Mouse (Mus musculus) liver, postnatal 0 days (tissue): ENCODE data around the gene Mia2. TPM values are rescaled to one million over a fixed set of nuclear protein-coding genes. Genes with fewer than 3 reads are reported as not detected.
A peak's percentile ranks its signal among the peaks of the same experiment; 100 is the strongest.

Experiments used
- ATAC-seq: fragments of 200-750 bp; cut with Nextera tagmentation; 2 replicates; pipeline ENCODE4 v1.8.0; 2017; ENCODE audit warnings: mild to moderate bottlenecking, moderate library complexity
- DNase-seq: peaks from one replicate; pipeline ENCODE4 v3.0.0-alpha.2; 2016
- H3K27ac ChIP-seq: fragments of 300-500 bp; sonication (generic); 2 replicates; pipeline ENCODE4 v1.5.1; 2014; ENCODE audit warnings: antibody characterized with exemption, moderate library complexity, mild to moderate bottlenecking, low read depth
- H3K27me3 ChIP-seq: fragments of 300-500 bp; sonication (generic); 2 replicates; pipeline ENCODE4 v1.6.1; 2014; ENCODE audit warnings: low read length, control low read depth, mixed read lengths; ENCODE audit not compliant: insufficient read depth
- H3K36me3 ChIP-seq: fragments of 300-500 bp; sonication (generic); replicated peaks from 2 replicates; pipeline ENCODE4 v1.6.1; 2014; ENCODE audit warnings: mild to moderate bottlenecking, control low read depth, low read length, moderate library complexity, mixed read lengths; ENCODE audit not compliant: insufficient read depth
- H3K4me1 ChIP-seq: fragments of 300-500 bp; sonication (generic); 2 replicates; pipeline ENCODE4 v1.6.1; 2014; ENCODE audit warnings: antibody characterized with exemption, mild to moderate bottlenecking, control low read depth; ENCODE audit not compliant: insufficient read depth
- H3K4me2 ChIP-seq: fragments of 300-500 bp; sonication (generic); 2 replicates; pipeline ENCODE4 v1.6.1; 2014; ENCODE audit warnings: low read depth, mild to moderate bottlenecking, low read length, moderate library complexity, mixed read lengths
- H3K4me3 ChIP-seq: fragments of 300-500 bp; sonication (generic); 2 replicates; pipeline ENCODE4 v1.5.1; 2014; ENCODE audit warnings: low read depth, low read length
- H3K9ac ChIP-seq: fragments of 300-500 bp; sonication (generic); replicated peaks from 2 replicates; pipeline ENCODE4 v1.6.1; 2014; ENCODE audit warnings: mild to moderate bottlenecking, moderate library complexity
- H3K9me3 ChIP-seq: fragments of 300-500 bp; sonication (generic); 2 replicates; pipeline ENCODE4 v1.6.1; 2016; ENCODE audit warnings: mild to moderate bottlenecking, control low read depth, low read length, mixed read lengths
- CTCF ChIP-seq: sonication (generic); IDR thresholded peaks from 2 replicates; pipeline ENCODE4 v1.5.1; 2016; ENCODE audit warnings: antibody characterized with exemption, low read depth
- EP300 ChIP-seq: IDR thresholded peaks from 2 replicates; pipeline ENCODE4 v1.6.1; 2016; ENCODE audit warnings: antibody characterized with exemption, low read depth, mild to moderate bottlenecking
- WGBS: fragments of 180-500 bp; shearing (Covaris S2); extraction: QIAGEN DNeasy Blood & Tissue Kit; methylation state at CpG from one replicate; pipeline ENCODE4 v1.1.7; 2014; ENCODE audit not compliant: insufficient replicate concordance; 5-methylcytosine and 5-hydroxymethylcytosine counted together
- polyA plus RNA-seq: library from polyadenylated mRNA; unstranded; fragments of >200 nt; fragmentation: Nextera tagmentation; extraction: Ambion mirVana; gene quantifications from 2 replicates; pipeline ENCODE4 v1.2.1, GENCODE M21; 2015

Gene Mia2
- polyA plus RNA-seq, 1 experiment from 2014 or later = 74.3 TPM

- Histone ChIP-seq H3K9ac (peak overlapping the region; percentile 94), H3K4me2 (peak overlapping the region; percentile 82), H3K9me3 (no peaks in the 10 kb centered on the region), H3K4me1 (peaks cover 13% of the 10 kb centered on the region; the same call in 1 of the 2 replicates), H3K4me3 (peak overlapping the region; percentile 91), H3K27ac (peak overlapping the region; percentile 94), H3K27me3 (no peaks in the 10 kb centered on the region), H3K36me3 (peaks cover 4% of the 10 kb centered on the region)
- TF ChIP-seq CTCF (no peak), EP300 (no peak)
- no peak for ATAC-seq
- WGBS = 44% methylated on average over 4 of the region's 4 CpGs
- DNase-seq = no peak
Measured at GRCm38 (mm10) chr12:59060322-59060721, 35.3 kb upstream of the Mia2 start.

GRCm38 (mm10) chr12:59060993-59061595 is 34.5 kb upstream of the Mia2 start, which contains the start of gene Trappc6b:
Gene Trappc6b, minus strand, starts transcription at chr12:59061472.
- TF ChIP-seq EP300 (no peak), CTCF (peak; percentile 45)
- under 1% methylated on average over 49 of the region's 49 CpGs for WGBS

GRCm38 (mm10) chr12:59064837-59065236 is 30.8 kb upstream of the Mia2 start:
- Histone ChIP-seq H3K27me3 (no peaks in the 10 kb centered on the region), H3K4me2 (no peak overlapping the region), H3K9me3 (no peaks in the 10 kb centered on the region), H3K36me3 (peaks cover 17% of the 10 kb centered on the region), H3K4me1 (peaks cover 8% of the 10 kb centered on the region), H3K4me3 (no peak overlapping the region), H3K9ac (no peak overlapping the region), H3K27ac (no peak overlapping the region)
- 83% methylated on average over 8 of the region's 8 CpGs for WGBS
- ATAC-seq (no peak), DNase-seq (no peak)
- TF ChIP-seq EP300 (no peak), CTCF (no peak)

More at GRCm38 (mm10) chr12:59060993-59061595, 34.5 kb upstream of the Mia2 start, which contains the start of gene Trappc6b:
- H3K9ac ChIP-seq = peak within 1 kb of the TSS; percentile 94
- H3K4me2 ChIP-seq = peak within 1 kb of the TSS; percentile 82
- H3K27me3 ChIP-seq = no peaks in the 10 kb centered on the region
- peak within 1 kb of the TSS; percentile 94 for H3K27ac ChIP-seq
- peaks cover 4% of the 10 kb centered on the region for H3K36me3 ChIP-seq
- no peaks in the 10 kb centered on the region for H3K9me3 ChIP-seq
- peak; percentile 96 for ATAC-seq
- peak within 1 kb of the TSS; percentile 91 for H3K4me3 ChIP-seq
- peak; percentile 86 for DNase-seq
- H3K4me1 ChIP-seq = peaks cover 16% of the 10 kb centered on the region; the same call in 1 of the 2 replicates

GRCm38 (mm10) chr12:59065776-59066175 is 29.8 kb upstream of the Mia2 start:
- ATAC-seq (no peak), DNase-seq (no peak)
- H3K4me3 ChIP-seq = peak overlapping the region; percentile 92
- H3K9me3 ChIP-seq = no peaks in the 10 kb centered on the region
- H3K27ac ChIP-seq = peak overlapping the region; percentile 88
- peak overlapping the region; percentile 53 for H3K9ac ChIP-seq
- TF ChIP-seq EP300 = no peak
- no peak for TF ChIP-seq CTCF
- H3K4me1 ChIP-seq = peaks cover 5% of the 10 kb centered on the region
- no peaks in the 10 kb centered on the region for H3K27me3 ChIP-seq
- 57% methylated on average over 3 of the region's 3 CpGs for WGBS
- peak overlapping the region; percentile 75 for H3K4me2 ChIP-seq
- peaks cover 25% of the 10 kb centered on the region for H3K36me3 ChIP-seq

GRCm38 (mm10) chr12:59066448-59067077 is 29.0 kb upstream of the Mia2 start, which contains the start of gene Pnn:
Gene Pnn, plus strand, starts transcription at chr12:59066884.
- Histone ChIP-seq H3K4me1 (peaks cover 5% of the 10 kb centered on the region), H3K4me3 (peak within 1 kb of the TSS; percentile 92), H3K4me2 (peak within 1 kb of the TSS; percentile 75), H3K27me3 (no peaks in the 10 kb centered on the region), H3K27ac (peak within 1 kb of the TSS; percentile 88), H3K9me3 (no peaks in the 10 kb centered on the region), H3K9ac (peak within 1 kb of the TSS; percentile 99), H3K36me3 (peaks cover 33% of the 10 kb centered on the region)
- DNase-seq (peak; percentile 96), ATAC-seq (peak; percentile 99)
- TF ChIP-seq CTCF (peak; percentile 31), EP300 (no peak)
- WGBS = under 1% methylated on average over 43 of the region's 43 CpGs

GRCm38 (mm10) chr12:59067095-59067494 is 28.5 kb upstream of the Mia2 start:
- DNase-seq (no peak), ATAC-seq (peak; percentile 41)
- H3K9me3 ChIP-seq = no peaks in the 10 kb centered on the region
- H3K4me1 ChIP-seq = peaks cover 5% of the 10 kb centered on the region
- TF ChIP-seq CTCF = no peak
- TF ChIP-seq EP300 = no peak
- peaks cover 37% of the 10 kb centered on the region for H3K36me3 ChIP-seq
- WGBS = under 1% methylated on average over 41 of the region's 41 CpGs
- peak overlapping the region; percentile 75 for H3K4me2 ChIP-seq
- no peaks in the 10 kb centered on the region for H3K27me3 ChIP-seq
- peak overlapping the region; percentile 99 for H3K9ac ChIP-seq
- peak overlapping the region; percentile 88 for H3K27ac ChIP-seq
- peak overlapping the region; percentile 92 for H3K4me3 ChIP-seq
